Mouse (Mus musculus): ENCODE data around the gene Chst4. TPM values are rescaled to one million over a fixed set of nuclear protein-coding genes. Genes with fewer than 3 reads are reported as not detected.
"Not testable (repeated sequence)": the region's sequence is repeated elsewhere in the genome, so short reads cannot be mapped to it uniquely, and the experiment has no call there.

The Chst4 gene
- polyA plus RNA-seq, 2 experiments: not detected

GRCm38 (mm10) chr8:110051208-110051607 lies 11.7 kb upstream of the Chst4 start:
- WGBS: 77% methylated on average over 6 of the region's 6 CpGs

GRCm38 (mm10) chr8:110040509-110040908 lies 969 bp upstream of the Chst4 start:
- H3K9ac ChIP-seq (ENCODE audit: low read depth, low read length, severe bottlenecking): no peak overlapping the region
- H3K27ac ChIP-seq (replicated peaks; ENCODE audit: low read depth, low read length): no peak overlapping the region
- no peaks in the 10 kb centered on the region for H3K9me3 ChIP-seq (ENCODE audit: control insufficient read depth, low read length)
- H3K4me3 ChIP-seq (replicated peaks; ENCODE audit: low read length): no peak overlapping the region
- H3K27me3 ChIP-seq (ENCODE audit: control insufficient read depth, insufficient read depth, low read length): no peaks in the 10 kb centered on the region
- 74% methylated on average over 4 of the region's 4 CpGs for WGBS
- H3K36me3 ChIP-seq (ENCODE audit: control insufficient read depth, insufficient read depth, low read length): no peaks in the 10 kb centered on the region
- DNase-seq (ENCODE audit: low spot score): no peak
- no peak for TF ChIP-seq POLR2A (IDR thresholded peaks at IDR 0.05; ENCODE audit: borderline replicate concordance, extremely low read depth, insufficient read depth, insufficient read length)
- no peak for ATAC-seq (ENCODE audit: low FRiP score, low read depth)
- no peaks in the 10 kb centered on the region for H3K4me1 ChIP-seq (ENCODE audit: control insufficient read depth, insufficient read depth, low read length)
- H3K4me2 ChIP-seq (replicated peaks; ENCODE audit: low read depth, low read length, severe bottlenecking): no peak overlapping the region

More at GRCm38 (mm10) chr8:110051208-110051607, 11.7 kb upstream of the Chst4 start:
- no peak for DNase-seq (ENCODE audit: low spot score)
- H3K27ac ChIP-seq (replicated peaks; ENCODE audit: low read depth, low read length): no peak overlapping the region
- no peak overlapping the region for H3K9ac ChIP-seq (ENCODE audit: low read depth, low read length, severe bottlenecking)
- H3K9me3 ChIP-seq (ENCODE audit: control insufficient read depth, low read length): no peaks in the 10 kb centered on the region
- H3K4me2 ChIP-seq (replicated peaks; ENCODE audit: low read depth, low read length, severe bottlenecking): no peak overlapping the region
- no peak for TF ChIP-seq POLR2A (IDR thresholded peaks at IDR 0.05; ENCODE audit: borderline replicate concordance, extremely low read depth, insufficient read depth, insufficient read length)
- no peaks in the 10 kb centered on the region for H3K4me1 ChIP-seq (ENCODE audit: control insufficient read depth, insufficient read depth, low read length)
- H3K36me3 ChIP-seq (ENCODE audit: control insufficient read depth, insufficient read depth, low read length): no peaks in the 10 kb centered on the region
- no peak for ATAC-seq (ENCODE audit: low FRiP score, low read depth)
- H3K4me3 ChIP-seq (replicated peaks; ENCODE audit: low read length): no peak overlapping the region
- no peaks in the 10 kb centered on the region for H3K27me3 ChIP-seq (ENCODE audit: control insufficient read depth, insufficient read depth, low read length)

GRCm38 (mm10) chr8:110039216-110039615 lies 324 bp downstream of the Chst4 start:
- no peak overlapping the region for H3K27ac ChIP-seq (replicated peaks; ENCODE audit: low read depth, low read length)
- 33% methylated on average over 7 of the region's 7 CpGs for WGBS
- no peak for TF ChIP-seq POLR2A (IDR thresholded peaks at IDR 0.05; ENCODE audit: borderline replicate concordance, extremely low read depth, insufficient read depth, insufficient read length)
- no peak overlapping the region for H3K9ac ChIP-seq (ENCODE audit: low read depth, low read length, severe bottlenecking)
- DNase-seq (ENCODE audit: low spot score) (no peak), ATAC-seq (ENCODE audit: low FRiP score, low read depth) (no peak)
- no peaks in the 10 kb centered on the region for H3K4me1 ChIP-seq (ENCODE audit: control insufficient read depth, insufficient read depth, low read length)
- no peak overlapping the region for H3K4me2 ChIP-seq (replicated peaks; ENCODE audit: low read depth, low read length, severe bottlenecking)
- no peaks in the 10 kb centered on the region for H3K9me3 ChIP-seq (ENCODE audit: control insufficient read depth, low read length)
- H3K27me3 ChIP-seq (ENCODE audit: control insufficient read depth, insufficient read depth, low read length): no peaks in the 10 kb centered on the region
- H3K4me3 ChIP-seq (replicated peaks; ENCODE audit: low read length): no peak overlapping the region
- H3K36me3 ChIP-seq (ENCODE audit: control insufficient read depth, insufficient read depth, low read length): no peaks in the 10 kb centered on the region

GRCm38 (mm10) chr8:110036156-110036555 lies 3.4 kb downstream of the Chst4 start:
- Histone ChIP-seq H3K27ac (replicated peaks; ENCODE audit: low read depth, low read length) (no peak overlapping the region), H3K4me3 (replicated peaks; ENCODE audit: low read length) (no peak overlapping the region), H3K36me3 (ENCODE audit: control insufficient read depth, insufficient read depth, low read length) (no peaks in the 10 kb centered on the region), H3K4me2 (replicated peaks; ENCODE audit: low read depth, low read length, severe bottlenecking) (no peak overlapping the region), H3K4me1 (ENCODE audit: control insufficient read depth, insufficient read depth, low read length) (no peaks in the 10 kb centered on the region), H3K9ac (ENCODE audit: low read depth, low read length, severe bottlenecking) (no peak overlapping the region), H3K27me3 (ENCODE audit: control insufficient read depth, insufficient read depth, low read length) (no peaks in the 10 kb centered on the region), H3K9me3 (ENCODE audit: control insufficient read depth, low read length) (no peaks in the 10 kb centered on the region)
- ATAC-seq (ENCODE audit: low FRiP score, low read depth) (no peak), DNase-seq (ENCODE audit: low spot score) (no peak)
- 74% methylated on average over 2 of the region's 2 CpGs for WGBS
- no peak for TF ChIP-seq POLR2A (IDR thresholded peaks at IDR 0.05; ENCODE audit: borderline replicate concordance, extremely low read depth, insufficient read depth, insufficient read length)

GRCm38 (mm10) chr8:110034331-110034730 lies 5.2 kb downstream of the Chst4 start:
- H3K9ac ChIP-seq (ENCODE audit: low read depth, low read length, severe bottlenecking): no peak overlapping the region
- H3K36me3 ChIP-seq (ENCODE audit: control insufficient read depth, insufficient read depth, low read length): no peaks in the 10 kb centered on the region
- no peak for ATAC-seq (ENCODE audit: low FRiP score, low read depth)
- H3K27me3 ChIP-seq (ENCODE audit: control insufficient read depth, insufficient read depth, low read length): no peaks in the 10 kb centered on the region
- no peak overlapping the region for H3K4me3 ChIP-seq (replicated peaks; ENCODE audit: low read length)
- no peak overlapping the region for H3K4me2 ChIP-seq (replicated peaks; ENCODE audit: low read depth, low read length, severe bottlenecking)
- no peak for TF ChIP-seq POLR2A (IDR thresholded peaks at IDR 0.05; ENCODE audit: borderline replicate concordance, extremely low read depth, insufficient read depth, insufficient read length)
- no peak overlapping the region for H3K27ac ChIP-seq (replicated peaks; ENCODE audit: low read depth, low read length)
- WGBS: 77% methylated on average over 4 of the region's 4 CpGs
- no peaks in the 10 kb centered on the region for H3K9me3 ChIP-seq (ENCODE audit: control insufficient read depth, low read length)
- H3K4me1 ChIP-seq (ENCODE audit: control insufficient read depth, insufficient read depth, low read length): no peaks in the 10 kb centered on the region
- DNase-seq (ENCODE audit: low spot score): no peak

- not testable (repeated sequence) for DNase-seq (ENCODE audit: low spot score)
Measured at GRCm38 (mm10) chr8:110033771-110034170, 5.8 kb downstream of the Chst4 start.

More at GRCm38 (mm10) chr8:110033771-110034170, 5.8 kb downstream of the Chst4 start:
- not testable (repeated sequence) for ATAC-seq (ENCODE audit: low FRiP score, low read depth); H3K9ac ChIP-seq (ENCODE audit: low read depth, low read length, severe bottlenecking); H3K27ac ChIP-seq (replicated peaks; ENCODE audit: low read depth, low read length); H3K4me3 ChIP-seq (replicated peaks; ENCODE audit: low read length); H3K36me3 ChIP-seq (ENCODE audit: control insufficient read depth, insufficient read depth, low read length); H3K4me2 ChIP-seq (replicated peaks; ENCODE audit: low read depth, low read length, severe bottlenecking); H3K4me1 ChIP-seq (ENCODE audit: control insufficient read depth, insufficient read depth, low read length); H3K9me3 ChIP-seq (ENCODE audit: control insufficient read depth, low read length); H3K27me3 ChIP-seq (ENCODE audit: control insufficient read depth, insufficient read depth, low read length)
- 38% methylated on average over 8 of the region's 8 CpGs for WGBS

Measured in limb, embryonic 14.5 days (tissue).